Mouse (Mus musculus) MN1 (cell line): ENCODE measurements around the gene Map6.

Experiments
- DNase-seq: peaks from one replicate; pipeline ENCODE4 v3.0.0-alpha.2; 2016; ENCODE audit warnings: low spot score

Map6 gene

DNA sequence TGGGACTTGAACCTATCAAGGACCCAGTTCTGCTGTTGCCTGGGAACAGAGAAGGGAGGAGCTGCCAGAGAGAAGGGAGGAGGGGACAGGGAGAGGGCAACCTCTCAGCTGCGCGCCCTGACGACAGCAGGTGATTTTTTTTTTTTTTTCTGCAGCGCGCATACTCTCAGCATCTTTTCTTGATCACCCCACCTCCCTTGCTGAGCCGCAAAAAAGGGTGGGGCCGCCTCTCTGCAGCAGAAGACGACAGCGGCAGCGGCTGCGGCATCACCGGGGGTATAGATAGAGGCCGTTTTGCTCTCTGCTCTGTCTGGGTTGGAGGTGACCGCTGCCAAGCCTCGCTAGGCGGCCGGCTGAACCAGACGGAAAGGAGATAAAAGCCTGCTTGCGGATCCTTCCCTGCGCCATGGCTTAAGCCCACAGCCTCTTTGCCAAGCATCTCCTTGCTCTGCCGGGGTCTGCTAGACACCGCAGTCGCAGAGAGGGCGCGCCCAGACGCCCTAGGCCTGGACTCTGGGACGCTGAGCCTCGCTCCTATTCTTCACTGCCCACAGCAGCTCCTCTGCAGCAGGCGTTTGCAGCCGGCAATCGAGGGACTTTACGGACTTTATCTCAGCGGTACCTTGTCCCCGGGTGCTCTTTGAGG lies at the start of gene Map6:
Map6 (plus strand) TSS at position 197 of the 646 bp plus-strand sequence.
- peak; percentile 88 for DNase-seq

DNA sequence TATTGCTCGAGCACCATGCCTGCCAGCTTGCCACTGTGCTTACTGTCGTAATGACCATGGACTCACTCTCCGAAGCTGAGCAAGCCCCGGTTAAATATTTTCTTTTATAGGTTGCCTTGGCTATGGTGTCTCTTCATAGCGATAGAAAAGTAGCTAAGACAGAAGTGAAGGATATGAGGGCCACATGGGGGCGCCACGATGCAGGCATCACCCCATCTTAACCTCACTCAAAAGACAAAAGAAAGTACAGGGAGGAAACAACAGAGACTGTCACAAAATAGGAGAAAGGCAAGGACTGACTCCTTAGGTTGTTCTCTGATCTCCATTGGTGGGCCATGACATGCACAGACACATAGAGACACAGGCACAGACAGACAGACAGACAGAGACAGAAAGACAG lies 43.0 kb upstream of the Map6 start:
- DNase-seq, result no peak

DNA sequence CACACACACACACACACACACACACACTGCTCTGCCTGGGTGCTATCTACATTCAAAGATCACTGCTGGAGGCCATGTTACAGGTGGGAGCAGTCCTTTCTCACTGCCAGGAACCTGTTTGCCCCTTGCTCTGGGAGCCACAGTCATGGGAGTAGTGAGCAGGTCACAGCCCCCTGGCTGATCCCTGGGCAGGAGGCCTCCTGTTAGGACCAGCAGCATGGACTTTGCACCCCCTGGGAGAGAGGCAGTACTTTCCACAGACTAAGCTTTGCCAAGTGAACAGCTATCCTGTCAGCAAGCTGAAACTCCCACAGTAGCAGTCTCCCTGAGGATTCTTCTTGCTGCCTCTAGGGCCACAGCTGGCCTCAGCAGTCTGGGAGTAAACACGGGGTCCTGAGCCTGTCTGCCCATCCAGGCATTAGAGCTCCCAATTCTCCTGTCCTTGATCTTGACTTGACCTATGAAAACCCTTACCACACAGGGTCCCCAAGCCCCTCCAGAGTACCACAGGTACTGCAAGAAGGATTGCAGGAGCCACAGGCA lies 42.5 kb upstream of the Map6 start:
- DNase-seq, result no peak

DNA sequence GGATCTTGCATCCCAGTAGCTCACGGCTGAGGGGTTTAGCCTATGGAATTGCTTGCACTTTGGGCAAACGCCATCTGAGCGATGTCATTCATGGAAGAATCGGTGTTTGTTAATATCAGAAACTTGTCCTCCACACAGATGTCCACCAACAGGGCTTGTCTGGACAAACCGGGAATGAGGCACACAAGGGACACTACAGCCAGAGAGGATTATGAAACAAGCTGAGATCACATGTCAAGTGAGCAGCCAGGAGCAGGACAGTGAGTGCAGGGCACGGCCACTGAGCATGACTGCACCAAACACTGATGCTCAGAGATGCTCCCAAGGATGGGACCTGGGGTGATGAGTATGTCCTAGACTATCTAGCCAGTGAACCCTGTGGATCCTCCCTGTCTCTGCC lies 41.8 kb upstream of the Map6 start:
- DNase-seq, result no peak

DNA sequence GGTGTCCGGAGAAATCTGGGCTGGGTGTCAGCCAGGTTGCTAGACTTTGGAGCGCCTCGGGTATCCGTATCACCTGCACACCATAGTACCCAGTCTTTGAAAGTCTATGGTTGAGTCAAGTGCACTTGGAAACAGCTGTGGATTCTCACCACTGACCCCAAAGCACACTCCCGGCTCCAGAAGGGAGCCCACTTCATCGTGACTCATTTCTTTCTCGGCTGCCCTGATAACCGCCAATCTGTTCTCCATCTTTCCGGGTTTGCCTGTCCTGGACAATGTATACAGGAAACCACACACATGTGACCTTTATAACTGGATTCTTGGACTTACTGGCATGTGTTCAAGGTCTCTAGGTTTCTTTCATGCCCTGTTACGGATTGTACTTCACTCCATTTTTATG lies 40.6 kb upstream of the Map6 start:
- DNase-seq, result no peak

DNA sequence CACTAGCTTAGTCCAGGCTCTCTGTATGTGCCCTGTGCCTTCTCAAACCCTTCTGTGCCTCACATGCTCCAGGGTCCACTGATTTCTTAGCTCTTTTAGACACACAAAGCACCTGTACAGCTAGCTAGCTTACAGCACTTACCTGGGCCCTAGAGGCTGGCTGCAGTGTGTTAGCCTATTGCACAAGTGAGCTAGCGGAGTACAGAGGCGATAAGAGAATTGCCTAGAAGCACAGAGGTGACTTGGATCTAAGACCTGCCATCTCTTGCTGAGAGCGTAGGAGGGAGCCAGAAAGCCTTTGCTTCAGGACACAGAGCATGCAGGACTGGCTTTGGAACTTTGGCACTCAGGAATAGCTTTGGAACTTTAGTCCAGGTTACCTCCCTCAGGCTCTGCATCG lies 40.0 kb upstream of the Map6 start:
- DNase-seq, result no peak

DNA sequence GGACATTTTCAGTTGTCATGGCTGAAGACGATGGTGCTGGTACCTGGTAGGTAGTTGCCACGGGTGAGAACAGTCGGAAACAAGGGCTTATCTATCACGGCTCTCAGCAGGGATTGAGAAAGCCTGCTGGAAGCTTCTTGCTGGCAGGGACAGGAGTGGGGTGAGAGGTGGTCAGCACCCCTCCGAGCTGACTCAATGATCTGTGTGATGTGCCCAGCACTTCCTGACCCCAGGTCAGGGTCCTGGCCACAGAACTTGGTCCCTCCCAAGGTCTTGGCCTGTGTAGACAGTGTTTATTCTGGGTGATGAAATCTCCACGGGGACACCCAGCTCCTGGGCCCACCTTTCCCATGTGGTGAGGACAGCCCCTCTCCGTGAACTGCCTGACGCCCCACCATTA lies 38.4 kb upstream of the Map6 start:
- no peak for DNase-seq

DNA sequence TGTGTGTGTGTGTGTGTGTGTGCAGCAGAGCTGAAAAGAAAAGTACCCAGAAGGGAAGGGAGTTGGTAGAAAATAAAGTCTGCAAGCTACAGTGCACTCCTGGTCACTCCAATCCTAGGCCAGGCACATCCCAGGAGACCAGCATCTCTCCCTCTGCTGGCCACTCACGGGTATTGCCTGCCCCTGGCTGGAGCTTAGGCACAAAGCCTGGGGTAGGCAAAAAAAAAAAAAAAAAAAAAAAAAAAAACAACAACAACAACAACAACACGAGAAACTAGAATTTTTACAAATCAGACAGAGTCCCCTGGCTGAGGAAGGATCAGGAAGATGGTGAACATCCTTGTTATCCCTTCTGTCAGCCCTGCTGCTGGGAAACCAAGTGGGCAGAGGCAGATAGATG lies 37.8 kb upstream of the Map6 start:
- peak; percentile 64 for DNase-seq

DNA sequence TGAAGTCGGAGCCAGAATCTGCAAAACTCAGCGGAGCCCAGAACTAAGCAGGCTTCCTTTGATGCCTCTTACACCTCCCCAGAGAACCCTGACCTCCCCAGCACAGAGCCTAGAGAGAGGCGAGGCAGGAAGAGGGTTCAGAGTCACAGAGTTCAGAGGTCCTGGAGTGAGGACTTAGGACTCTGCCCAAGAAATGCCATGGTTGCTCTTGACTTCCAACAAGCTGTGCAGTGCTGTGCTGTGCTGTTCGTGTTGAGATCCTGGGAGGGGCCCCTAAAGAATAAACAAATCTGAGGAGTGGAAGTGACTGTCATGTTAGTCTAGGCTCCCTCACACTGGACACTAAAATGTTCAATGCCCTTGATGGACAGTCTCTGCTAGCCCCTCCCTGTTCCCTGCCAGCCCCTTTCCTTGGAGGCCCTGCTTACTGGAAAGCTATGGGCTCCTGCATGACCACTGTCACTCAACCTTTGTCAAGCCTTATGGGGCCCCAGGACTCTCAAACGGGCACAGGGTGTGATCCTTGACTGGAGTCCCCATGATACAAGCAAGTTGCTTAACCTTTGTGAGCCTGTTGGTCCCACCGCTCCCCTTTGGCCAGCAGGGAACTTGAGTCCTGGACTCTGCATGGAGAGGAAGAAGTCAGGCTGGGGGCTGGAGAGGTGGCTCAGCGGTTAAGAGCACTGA lies 37.0 kb upstream of the Map6 start:
- DNase-seq, result no peak

DNA sequence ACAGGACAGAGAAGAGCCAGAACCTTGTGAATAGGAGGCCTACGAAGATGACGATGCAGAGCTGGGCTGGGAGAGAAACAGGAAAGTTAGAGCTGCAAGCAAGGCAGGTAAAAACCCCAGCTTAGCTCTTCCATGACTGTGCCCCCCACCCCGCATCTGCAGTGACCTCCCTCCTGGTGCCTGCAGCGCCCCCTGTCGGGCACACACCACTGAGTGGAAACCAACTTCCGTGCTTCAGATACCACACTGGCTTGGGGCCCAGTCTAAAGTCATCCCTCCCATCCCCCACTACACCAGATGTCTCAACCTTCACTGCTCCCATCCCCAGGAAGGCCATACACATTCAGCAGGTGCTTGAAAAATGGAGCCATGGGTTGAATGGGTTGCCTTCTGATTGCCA lies 34.7 kb upstream of the Map6 start:
- DNase-seq, result no peak

DNA sequence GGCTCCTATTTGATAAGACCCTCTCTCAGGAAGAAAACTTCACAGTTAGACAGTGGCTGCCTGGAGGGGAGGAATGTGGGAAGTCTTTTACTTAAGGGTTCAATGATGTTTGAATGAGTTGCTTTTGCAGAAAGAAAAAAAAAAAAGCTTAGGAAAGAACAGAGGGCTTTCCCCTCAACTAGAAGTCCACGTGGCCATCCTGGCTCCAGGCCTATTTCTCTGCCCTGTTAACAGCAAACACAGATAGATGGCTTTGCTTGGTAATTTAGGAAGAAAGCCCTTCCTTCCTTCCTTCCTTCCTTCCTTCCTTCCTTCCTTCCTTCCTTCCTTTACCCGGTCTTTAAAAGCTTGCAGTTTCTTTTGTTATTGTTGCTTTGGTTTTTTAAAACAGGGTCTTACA lies 32.3 kb upstream of the Map6 start:
- no peak for DNase-seq

DNA sequence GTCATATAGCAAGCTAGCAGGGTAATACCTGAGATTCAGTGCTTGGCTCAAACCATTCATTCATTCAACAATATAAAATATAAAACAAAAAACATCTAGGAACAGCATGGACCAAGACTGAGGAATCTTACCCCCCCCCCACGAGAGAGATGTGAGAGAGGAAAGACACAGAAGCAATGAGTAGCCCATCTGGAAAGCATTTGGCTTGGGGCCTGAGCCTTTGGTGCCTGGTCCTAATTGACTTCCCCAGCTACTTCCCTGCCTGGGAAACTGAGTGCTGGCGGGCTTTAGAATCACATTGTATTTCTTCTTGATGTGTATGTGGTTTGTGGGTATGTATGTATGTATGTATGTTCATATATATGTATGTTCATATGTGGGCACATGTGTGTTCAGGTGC lies 31.6 kb upstream of the Map6 start:
- DNase-seq, result no peak

DNA sequence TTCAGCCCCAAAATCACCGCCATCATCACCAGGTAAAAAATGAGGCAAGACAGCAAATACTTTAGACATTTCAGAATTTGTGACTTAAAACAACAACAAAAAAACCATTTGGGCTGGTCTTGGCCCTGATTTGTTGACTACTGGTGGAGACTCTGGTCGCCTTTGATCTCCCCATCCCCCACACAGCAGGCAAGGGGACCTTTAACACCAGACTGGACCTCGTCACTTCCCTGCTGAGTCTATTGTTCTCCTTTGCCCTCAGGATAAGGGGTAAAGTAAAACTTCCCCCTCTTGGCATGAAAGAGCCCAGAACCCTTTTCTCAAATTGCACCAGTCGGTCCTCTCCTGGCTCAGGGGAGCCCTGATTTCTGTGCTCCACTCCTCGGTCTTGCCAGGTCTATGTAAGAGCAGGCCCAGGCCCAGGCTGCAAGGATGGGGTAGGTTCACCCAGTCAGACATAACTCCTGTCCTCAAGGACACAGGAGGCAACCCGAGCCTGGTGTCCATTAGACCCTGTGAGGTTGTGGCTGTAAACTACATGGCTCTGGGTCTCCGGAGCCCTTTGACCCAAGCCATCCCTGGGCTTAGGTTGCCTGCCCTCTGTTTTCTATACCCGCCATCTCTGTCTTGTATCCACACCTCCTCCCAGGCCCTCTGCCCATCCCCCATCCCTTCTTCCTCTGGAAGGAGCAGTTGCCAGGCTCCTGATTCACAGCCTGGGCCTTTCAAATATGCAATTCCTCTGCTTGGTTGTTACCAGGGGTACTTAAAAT lies 30.2 kb upstream of the Map6 start:
- peak; percentile 21 for DNase-seq

DNA sequence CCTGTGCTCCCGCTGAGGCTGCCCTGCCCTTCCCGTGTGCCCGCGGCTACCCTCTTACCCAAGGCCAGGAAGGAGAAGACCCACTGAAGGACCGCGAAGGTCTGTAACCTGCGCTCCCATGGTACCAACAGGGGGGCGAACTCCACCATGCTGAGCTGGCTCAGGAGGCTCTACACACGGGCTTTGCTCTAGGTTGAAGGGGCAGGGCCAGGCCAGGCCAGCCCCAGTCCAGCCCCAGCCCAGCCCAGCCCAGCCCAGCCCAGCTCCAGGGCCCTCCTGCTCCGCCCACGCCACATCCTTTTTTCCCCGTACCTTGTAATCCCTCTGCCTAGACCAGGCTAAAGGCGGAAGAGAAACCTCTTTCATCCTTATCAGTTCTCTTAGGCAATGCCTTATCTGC lies 28.8 kb upstream of the Map6 start, which contains the start of gene Mogat2:
Mogat2 (minus strand) TSS at position 203 of the 400 bp plus-strand sequence.
- DNase-seq, result peak; percentile 38

DNA sequence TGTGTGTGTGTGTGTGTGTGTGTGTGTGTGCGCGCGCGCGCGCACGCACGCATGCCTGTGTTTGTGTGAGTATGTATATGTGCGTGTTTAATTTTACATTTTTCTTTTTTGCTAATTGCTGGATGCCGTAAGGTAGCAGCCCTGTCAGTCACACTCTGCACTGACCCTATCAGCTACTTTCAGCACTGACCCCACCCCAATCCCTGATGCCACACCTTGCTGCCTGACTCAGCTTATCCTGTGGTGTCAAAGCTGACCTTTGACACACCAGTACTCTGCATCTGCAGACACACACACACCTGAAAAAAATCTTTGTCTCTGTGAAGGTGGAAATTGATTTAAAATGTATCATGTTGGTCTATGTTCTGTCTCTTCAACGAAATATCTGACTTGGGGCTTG lies 25.1 kb upstream of the Map6 start:
- DNase-seq, result no peak

DNA sequence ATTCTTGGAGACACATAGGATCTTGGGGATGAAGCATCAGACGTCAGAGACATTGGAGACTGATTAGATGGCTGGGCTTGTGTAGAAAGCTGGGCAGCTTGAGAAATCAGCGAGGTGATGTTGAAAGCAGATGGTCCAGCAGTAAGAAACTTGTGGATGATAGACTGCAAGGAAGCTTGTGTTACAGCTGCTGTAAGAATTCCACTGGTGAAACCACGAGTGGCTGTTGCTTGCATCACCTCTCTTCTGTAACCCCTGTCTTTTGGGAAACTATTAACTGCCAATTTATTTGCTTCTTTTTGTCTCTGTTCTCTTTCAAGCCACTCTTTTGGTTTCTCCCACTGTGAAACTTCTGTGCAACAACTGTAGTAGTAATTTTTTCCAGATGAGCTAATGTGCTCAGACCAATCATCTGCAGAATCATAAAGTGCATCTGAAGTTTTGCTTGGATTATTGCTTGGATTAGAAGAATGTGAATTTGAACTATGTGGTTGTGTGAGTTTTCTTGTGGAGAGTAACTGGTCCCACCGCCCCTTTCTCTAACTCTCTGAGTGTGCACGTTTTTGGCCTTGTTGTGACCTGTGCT lies 19.0 kb upstream of the Map6 start:
- DNase-seq, result no peak

DNA sequence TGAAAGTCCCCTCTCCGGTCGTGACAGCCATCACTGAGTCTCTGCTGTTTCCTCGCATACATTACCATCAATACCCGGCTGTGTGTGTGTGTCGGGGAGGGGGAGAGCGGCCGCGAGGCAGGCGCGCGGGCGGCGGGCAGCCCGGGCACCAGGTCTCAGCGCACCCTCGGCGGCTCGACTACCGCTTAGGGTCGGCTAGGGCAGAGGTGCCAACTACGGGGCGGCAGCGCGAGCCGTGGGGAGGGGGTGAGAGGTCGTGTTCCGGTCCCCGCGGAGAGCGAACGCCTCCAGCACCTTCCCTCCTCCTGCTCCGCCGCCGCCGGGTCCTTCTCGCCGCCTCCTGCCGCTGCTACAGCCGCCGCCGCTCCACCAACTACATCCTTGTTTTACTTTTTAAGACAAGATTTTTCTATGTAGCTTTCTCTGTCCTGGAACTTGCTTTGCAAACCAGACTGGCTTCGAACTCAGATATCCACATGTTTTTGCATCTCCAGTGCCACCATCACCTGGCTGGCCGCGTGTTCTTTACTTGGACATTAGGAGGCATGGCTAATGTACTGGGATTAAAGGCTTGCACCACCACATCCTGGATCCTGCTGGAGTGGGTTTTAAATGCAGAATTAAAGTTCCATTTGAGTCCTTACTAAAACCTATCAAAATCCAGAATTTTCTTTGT lies 18.2 kb upstream of the Map6 start:
- no peak for DNase-seq

DNA sequence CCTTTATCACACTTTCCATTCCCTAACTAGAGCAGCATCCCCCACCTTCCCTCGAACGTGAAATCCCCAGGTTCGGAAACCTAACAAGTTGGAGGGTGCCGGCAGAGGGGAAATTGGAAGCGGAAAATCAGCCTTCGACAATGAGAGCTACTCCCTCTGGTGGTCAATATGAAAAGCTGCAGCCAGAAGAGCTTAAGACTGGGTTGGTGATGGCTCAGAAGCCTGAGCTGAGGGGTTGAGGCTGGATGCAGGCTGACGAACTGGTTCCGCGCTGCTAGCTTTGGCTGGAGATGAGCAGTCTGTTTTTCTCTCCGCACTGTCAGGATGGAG lies 17.7 kb upstream of the Map6 start:
- peak; percentile 79 for DNase-seq

DNA sequence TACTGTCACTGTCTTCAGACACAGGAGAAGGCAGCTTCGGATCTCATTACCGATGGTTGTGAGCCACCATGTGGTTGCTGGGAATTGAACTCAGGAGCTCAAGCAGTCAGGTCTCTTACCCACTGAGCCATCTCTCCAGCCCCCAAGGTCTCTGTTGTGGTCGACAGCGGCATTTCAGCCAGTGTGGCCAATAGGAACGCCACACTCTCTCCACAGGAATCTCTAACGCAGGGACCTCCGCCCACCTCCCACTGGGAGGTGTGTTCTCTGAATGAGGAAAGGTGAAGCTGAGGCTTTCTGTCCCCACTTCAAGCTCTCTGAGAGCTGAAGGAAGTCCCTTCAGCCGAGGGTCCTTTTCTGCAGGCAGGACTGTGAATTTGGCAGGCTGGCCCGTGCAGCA lies 16.9 kb upstream of the Map6 start:
- DNase-seq, result no peak

DNA sequence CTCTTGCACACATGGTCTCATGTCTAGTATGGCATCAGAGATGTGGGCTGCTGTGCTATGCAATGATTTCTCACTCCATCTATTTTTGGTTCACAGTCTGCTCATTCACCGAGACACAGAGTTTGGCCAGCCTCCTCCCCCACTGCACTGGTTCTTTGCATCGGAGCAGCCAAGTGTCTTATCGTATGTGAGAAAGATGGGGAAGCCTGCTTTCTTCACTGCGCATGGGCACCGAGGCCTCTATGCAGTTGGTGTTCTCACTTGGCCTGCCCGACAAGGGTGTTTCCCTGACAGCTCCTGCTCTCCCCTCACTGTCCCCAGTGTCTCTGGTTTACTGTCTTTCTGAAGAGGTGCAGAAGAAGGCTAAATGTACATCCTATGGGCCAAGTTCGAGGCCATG lies 12.2 kb upstream of the Map6 start:
- DNase-seq, result no peak

DNA sequence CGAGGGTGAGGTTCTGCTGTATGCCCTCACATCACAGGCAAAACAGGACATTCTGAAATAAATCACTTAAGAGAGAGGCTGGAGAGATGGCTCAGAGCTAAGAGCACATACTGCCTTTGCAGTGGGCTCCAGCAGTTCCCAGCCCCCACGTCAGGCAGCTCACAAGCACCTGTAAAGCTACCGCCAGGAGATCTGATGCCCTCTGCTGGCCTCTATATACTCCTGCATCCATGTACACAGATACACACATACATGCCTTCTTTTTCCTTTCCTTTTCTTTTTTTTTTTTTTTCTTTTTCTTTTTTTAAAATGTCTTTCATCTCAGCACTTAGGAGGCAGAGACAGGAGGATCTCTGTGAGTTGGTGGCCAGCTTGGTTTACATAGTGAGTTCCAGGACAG lies 5.3 kb upstream of the Map6 start:
- no peak for DNase-seq

DNA sequence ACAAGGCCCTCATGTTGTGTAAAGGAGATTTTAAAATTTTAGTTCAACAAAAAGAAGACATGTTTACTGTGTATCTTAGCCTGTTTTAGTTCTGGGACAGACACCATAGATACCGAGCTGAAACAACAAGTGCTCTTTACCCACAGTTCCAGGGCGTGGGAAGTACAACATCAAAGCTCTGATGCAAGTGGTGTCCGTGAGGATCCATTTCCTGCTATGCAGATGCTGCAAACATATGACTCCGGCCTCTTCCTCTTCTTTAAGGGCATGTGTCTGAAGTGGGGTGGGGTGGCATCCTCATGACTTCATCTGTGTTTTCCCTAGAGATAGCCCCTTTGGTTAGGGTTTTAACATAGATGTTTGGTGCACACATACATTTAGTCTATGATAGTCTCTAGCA lies 3.7 kb upstream of the Map6 start:
- DNase-seq, result no peak
